Mouse (Mus musculus): Measurements from ENCODE around the gene Nav3. TPM values are rescaled to one million over a fixed set of nuclear protein-coding genes. Genes with fewer than 3 reads are reported as not detected.
A peak's percentile ranks its signal among the peaks of the same experiment; 100 is the strongest.

The Nav3 gene
- polyA plus RNA-seq, 1 experiment from 2014 or later = 3.7 TPM

- ATAC-seq (ENCODE audit: low FRiP score, low TSS enrichment) = 0 out of 2 replicates have a peak, but pooled peaks have one; percentile 73
- no peaks in the 10 kb centered on the region for H3K4me1 ChIP-seq (ENCODE audit: insufficient read depth, low read length)
- H3K9ac ChIP-seq (replicated peaks; ENCODE audit: low read length) = no peak overlapping the region
- no peaks in the 10 kb centered on the region for H3K9me3 ChIP-seq (ENCODE audit: low read length)
- H3K27ac ChIP-seq (ENCODE audit: low read length) = no peak overlapping the region
- no peak overlapping the region for H3K4me3 ChIP-seq (ENCODE audit: low read length)
- H3K4me2 ChIP-seq (replicated peaks; ENCODE audit: low read depth, low read length) = no peak overlapping the region
- H3K27me3 ChIP-seq (ENCODE audit: insufficient read depth, low read length) = no peaks in the 10 kb centered on the region
- 57% methylated on average over 4 of the region's 4 CpGs for WGBS
- no peaks in the 10 kb centered on the region for H3K36me3 ChIP-seq (ENCODE audit: insufficient read depth, low read length)
Measured at GRCm38 (mm10) chr10:109847631-109848030, 608.4 kb downstream of the Nav3 start.

DNA sequence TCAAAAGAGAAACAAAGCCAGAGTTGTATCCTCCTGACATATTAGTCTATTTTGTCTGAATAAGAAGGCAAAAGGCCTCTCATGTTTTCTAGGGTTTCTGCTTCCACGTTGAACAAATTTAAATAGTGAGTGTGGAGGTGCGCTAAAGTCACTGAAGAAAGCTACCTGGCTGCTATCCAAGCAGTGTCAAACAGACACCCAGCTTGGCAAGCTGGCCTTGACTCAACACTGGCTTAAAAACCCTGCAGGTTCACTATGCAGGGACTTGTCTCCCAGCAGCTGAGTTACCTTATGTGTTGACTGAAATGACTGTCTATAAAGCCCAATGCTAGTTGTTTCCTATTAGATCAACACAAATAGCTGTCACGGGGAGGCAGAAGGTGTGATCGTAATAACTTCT lies 612.3 kb downstream of the Nav3 start:
- Histone ChIP-seq H3K9me3 (ENCODE audit: low read length) (no peaks in the 10 kb centered on the region), H3K27ac (ENCODE audit: low read length) (no peak overlapping the region), H3K4me1 (ENCODE audit: insufficient read depth, low read length) (no peaks in the 10 kb centered on the region), H3K36me3 (ENCODE audit: insufficient read depth, low read length) (no peaks in the 10 kb centered on the region), H3K4me2 (replicated peaks; ENCODE audit: low read depth, low read length) (no peak overlapping the region), H3K4me3 (ENCODE audit: low read length) (no peak overlapping the region), H3K27me3 (ENCODE audit: insufficient read depth, low read length) (no peaks in the 10 kb centered on the region), H3K9ac (replicated peaks; ENCODE audit: low read length) (no peak overlapping the region)
- no peak for ATAC-seq (ENCODE audit: low FRiP score, low TSS enrichment)
- WGBS = 72% methylated on average over 4 of the region's 4 CpGs

- Histone ChIP-seq H3K36me3 (ENCODE audit: insufficient read depth, low read length) (no peaks in the 10 kb centered on the region), H3K9ac (replicated peaks; ENCODE audit: low read length) (no peak overlapping the region), H3K4me1 (ENCODE audit: insufficient read depth, low read length) (peaks cover 3% of the 10 kb centered on the region; the same call in 1 of the 2 replicates), H3K27me3 (ENCODE audit: insufficient read depth, low read length) (no peaks in the 10 kb centered on the region), H3K4me2 (replicated peaks; ENCODE audit: low read depth, low read length) (peak overlapping the region; percentile 29), H3K27ac (ENCODE audit: low read length) (no peak overlapping the region), H3K9me3 (ENCODE audit: low read length) (no peaks in the 10 kb centered on the region), H3K4me3 (ENCODE audit: low read length) (peak overlapping the region; percentile 17)
- peak; percentile 89 for ATAC-seq (ENCODE audit: low FRiP score, low TSS enrichment)
- 25% methylated on average over 18 of the region's 18 CpGs for WGBS
Measured at GRCm38 (mm10) chr10:109832768-109833291, 623.2 kb downstream of the Nav3 start.

GRCm38 (mm10) chr10:109806782-109807493 lies 649.1 kb downstream of the Nav3 start:
- WGBS = 38% methylated on average over 5 of the region's 5 CpGs
- ATAC-seq (ENCODE audit: low FRiP score, low TSS enrichment) = peak; percentile 96

GRCm38 (mm10) chr10:109803441-109803840 lies 652.6 kb downstream of the Nav3 start:
- ATAC-seq (ENCODE audit: low FRiP score, low TSS enrichment) = no peak
- Histone ChIP-seq H3K27ac (ENCODE audit: low read length) (no peak overlapping the region), H3K4me2 (replicated peaks; ENCODE audit: low read depth, low read length) (no peak overlapping the region), H3K9ac (replicated peaks; ENCODE audit: low read length) (no peak overlapping the region), H3K4me3 (ENCODE audit: low read length) (no peak overlapping the region), H3K9me3 (ENCODE audit: low read length) (no peaks in the 10 kb centered on the region), H3K4me1 (ENCODE audit: insufficient read depth, low read length) (no peaks in the 10 kb centered on the region), H3K27me3 (ENCODE audit: insufficient read depth, low read length) (no peaks in the 10 kb centered on the region), H3K36me3 (ENCODE audit: insufficient read depth, low read length) (no peaks in the 10 kb centered on the region)

More at GRCm38 (mm10) chr10:109806782-109807493, 649.1 kb downstream of the Nav3 start:
- Histone ChIP-seq H3K9me3 (ENCODE audit: low read length) (no peaks in the 10 kb centered on the region), H3K36me3 (ENCODE audit: insufficient read depth, low read length) (no peaks in the 10 kb centered on the region), H3K27me3 (ENCODE audit: insufficient read depth, low read length) (no peaks in the 10 kb centered on the region), H3K4me3 (ENCODE audit: low read length) (no peak overlapping the region), H3K4me1 (ENCODE audit: insufficient read depth, low read length) (no peaks in the 10 kb centered on the region), H3K27ac (ENCODE audit: low read length) (0 out of 2 replicates have a peak overlapping the region, but pooled peaks have one; percentile 2), H3K4me2 (replicated peaks; ENCODE audit: low read depth, low read length) (no peak overlapping the region), H3K9ac (replicated peaks; ENCODE audit: low read length) (no peak overlapping the region)

- Histone ChIP-seq H3K4me1 (ENCODE audit: insufficient read depth, low read length) (no peaks in the 10 kb centered on the region), H3K27ac (ENCODE audit: low read length) (no peak overlapping the region), H3K36me3 (ENCODE audit: insufficient read depth, low read length) (no peaks in the 10 kb centered on the region), H3K4me2 (replicated peaks; ENCODE audit: low read depth, low read length) (no peak overlapping the region), H3K9me3 (ENCODE audit: low read length) (no peaks in the 10 kb centered on the region), H3K27me3 (ENCODE audit: insufficient read depth, low read length) (no peaks in the 10 kb centered on the region), H3K9ac (replicated peaks; ENCODE audit: low read length) (no peak overlapping the region), H3K4me3 (ENCODE audit: low read length) (no peak overlapping the region)
- no peak for ATAC-seq (ENCODE audit: low FRiP score, low TSS enrichment)
- 68% methylated on average over 1 of the region's 1 CpGs for WGBS
Measured at GRCm38 (mm10) chr10:109802236-109802635, 653.8 kb downstream of the Nav3 start.

- Histone ChIP-seq H3K9ac (replicated peaks; ENCODE audit: low read length) (no peak overlapping the region), H3K4me2 (replicated peaks; ENCODE audit: low read depth, low read length) (no peak overlapping the region), H3K27me3 (ENCODE audit: insufficient read depth, low read length) (no peaks in the 10 kb centered on the region), H3K27ac (ENCODE audit: low read length) (no peak overlapping the region), H3K4me3 (ENCODE audit: low read length) (no peak overlapping the region), H3K9me3 (ENCODE audit: low read length) (no peaks in the 10 kb centered on the region), H3K36me3 (ENCODE audit: insufficient read depth, low read length) (no peaks in the 10 kb centered on the region), H3K4me1 (ENCODE audit: insufficient read depth, low read length) (no peaks in the 10 kb centered on the region)
- ATAC-seq (ENCODE audit: low FRiP score, low TSS enrichment) = no peak
- 61% methylated on average over 6 of the region's 6 CpGs for WGBS
Measured at GRCm38 (mm10) chr10:109799246-109799645, 656.8 kb downstream of the Nav3 start.

DNA sequence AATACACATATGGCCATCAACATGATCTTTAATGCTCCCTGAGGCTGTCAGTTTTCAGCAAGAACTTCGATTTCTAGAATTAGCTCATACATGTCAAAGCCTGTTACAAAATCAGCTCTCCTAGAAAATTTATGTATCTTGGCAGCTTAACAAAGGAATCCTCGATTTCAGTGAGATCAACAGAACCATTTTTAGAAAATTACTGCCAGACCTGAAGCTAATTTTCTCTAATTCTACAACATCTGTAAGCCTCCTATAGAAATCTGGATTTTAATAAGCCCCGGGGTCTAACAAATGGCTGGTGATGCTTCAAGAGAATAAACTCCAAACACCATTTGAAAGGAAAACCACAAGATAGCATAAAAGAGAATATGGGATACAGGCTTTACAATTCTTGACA lies 659.0 kb downstream of the Nav3 start:
- no peak for ATAC-seq (ENCODE audit: low FRiP score, low TSS enrichment)
- Histone ChIP-seq H3K27me3 (ENCODE audit: insufficient read depth, low read length) (no peaks in the 10 kb centered on the region), H3K4me2 (replicated peaks; ENCODE audit: low read depth, low read length) (no peak overlapping the region), H3K36me3 (ENCODE audit: insufficient read depth, low read length) (no peaks in the 10 kb centered on the region), H3K4me3 (ENCODE audit: low read length) (no peak overlapping the region), H3K27ac (ENCODE audit: low read length) (no peak overlapping the region), H3K9ac (replicated peaks; ENCODE audit: low read length) (no peak overlapping the region), H3K4me1 (ENCODE audit: insufficient read depth, low read length) (no peaks in the 10 kb centered on the region), H3K9me3 (ENCODE audit: low read length) (no peaks in the 10 kb centered on the region)
- 63% methylated on average over 3 of the region's 3 CpGs for WGBS

- no peak overlapping the region for H3K4me2 ChIP-seq (replicated peaks; ENCODE audit: low read depth, low read length)
- no peaks in the 10 kb centered on the region for H3K27me3 ChIP-seq (ENCODE audit: insufficient read depth, low read length)
- no peak overlapping the region for H3K9ac ChIP-seq (replicated peaks; ENCODE audit: low read length)
- no peaks in the 10 kb centered on the region for H3K36me3 ChIP-seq (ENCODE audit: insufficient read depth, low read length)
- 64% methylated on average over 4 of the region's 4 CpGs for WGBS
- H3K9me3 ChIP-seq (ENCODE audit: low read length) = no peaks in the 10 kb centered on the region
- no peak overlapping the region for H3K27ac ChIP-seq (ENCODE audit: low read length)
- no peaks in the 10 kb centered on the region for H3K4me1 ChIP-seq (ENCODE audit: insufficient read depth, low read length)
- H3K4me3 ChIP-seq (ENCODE audit: low read length) = no peak overlapping the region
- ATAC-seq (ENCODE audit: low FRiP score, low TSS enrichment) = no peak
Measured at GRCm38 (mm10) chr10:109793491-109793890, 662.5 kb downstream of the Nav3 start.

DNA sequence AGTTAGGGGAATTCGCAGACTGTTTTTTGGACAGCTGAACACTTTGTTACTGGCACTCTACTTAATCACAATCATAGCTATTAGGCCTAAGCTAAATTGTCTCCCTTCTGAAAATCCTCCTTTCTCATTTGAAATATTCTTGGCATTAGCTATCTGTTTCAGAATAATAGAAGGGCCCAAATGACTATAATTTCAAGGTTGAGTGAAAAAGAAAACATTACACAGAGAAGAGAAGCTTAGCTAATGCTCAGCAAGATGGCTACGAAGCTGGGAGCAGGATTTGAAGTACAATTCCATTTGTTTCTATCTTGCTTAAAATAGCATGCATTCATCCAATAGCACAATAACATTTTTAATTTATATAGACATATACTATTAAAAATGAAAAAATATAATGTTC lies 667.3 kb downstream of the Nav3 start:
- no peaks in the 10 kb centered on the region for H3K4me1 ChIP-seq (ENCODE audit: insufficient read depth, low read length)
- H3K9me3 ChIP-seq (ENCODE audit: low read length) = no peaks in the 10 kb centered on the region
- 70% methylated on average over 2 of the region's 2 CpGs for WGBS
- H3K9ac ChIP-seq (replicated peaks; ENCODE audit: low read length) = no peak overlapping the region
- H3K36me3 ChIP-seq (ENCODE audit: insufficient read depth, low read length) = no peaks in the 10 kb centered on the region
- no peak overlapping the region for H3K4me2 ChIP-seq (replicated peaks; ENCODE audit: low read depth, low read length)
- H3K27me3 ChIP-seq (ENCODE audit: insufficient read depth, low read length) = no peaks in the 10 kb centered on the region
- no peak overlapping the region for H3K27ac ChIP-seq (ENCODE audit: low read length)
- no peak overlapping the region for H3K4me3 ChIP-seq (ENCODE audit: low read length)
- ATAC-seq (ENCODE audit: low FRiP score, low TSS enrichment) = no peak

Data from kidney, embryonic 16.5 days (tissue).